Mouse (Mus musculus) limb, embryonic 14.5 days (tissue): Measurements from ENCODE around the gene Tmem229b. TPM values are rescaled to one million over a fixed set of nuclear protein-coding genes. Genes with fewer than 3 reads are reported as not detected.
"Not testable (repeated sequence)": the region's sequence is repeated elsewhere in the genome, so short reads cannot be mapped to it uniquely, and the experiment has no call there.

ENCODE experiments used
- ATAC-seq: fragments of 200-750 bp; cut with Nextera tagmentation; 2 replicates; pipeline ENCODE4 v1.8.0; 2017; ENCODE audit warnings: low read depth, moderate number of reproducible peaks, moderate TSS enrichment; ENCODE audit not compliant: low FRiP score
- DNase-seq: peaks from one replicate; pipeline ENCODE4 v3.0.0-alpha.2; 2015; ENCODE audit warnings: low spot score
- H3K27ac ChIP-seq: fragments of 300-500 bp; sonication (generic); replicated peaks from 2 replicates; pipeline ENCODE4 v1.5.1; 2014; ENCODE audit warnings: low read depth, mild to moderate bottlenecking, low read length, moderate library complexity, mixed read lengths
- H3K27me3 ChIP-seq: fragments of 300-500 bp; sonication (generic); 2 replicates; pipeline ENCODE4 v1.6.1; 2014; ENCODE audit warnings: low read length, mixed read lengths; ENCODE audit not compliant: control insufficient read depth, insufficient read depth
- H3K36me3 ChIP-seq: fragments of 300-500 bp; sonication (generic); 2 replicates; pipeline ENCODE4 v1.6.1; 2014; ENCODE audit warnings: mild to moderate bottlenecking, low read length, moderate library complexity, mixed read lengths; ENCODE audit not compliant: control insufficient read depth, insufficient read depth
- H3K4me1 ChIP-seq: fragments of 300-500 bp; sonication (generic); 2 replicates; pipeline ENCODE4 v1.6.1; 2014; ENCODE audit warnings: antibody characterized with exemption, low read length, mixed read lengths; ENCODE audit not compliant: control insufficient read depth, insufficient read depth
- H3K4me2 ChIP-seq: fragments of 300-500 bp; sonication (generic); replicated peaks from 2 replicates; pipeline ENCODE4 v1.6.1; 2014; ENCODE audit warnings: low read depth, mild to moderate bottlenecking, low read length, moderate library complexity; ENCODE audit not compliant: severe bottlenecking
- H3K4me3 ChIP-seq: fragments of 300-500 bp; sonication (generic); replicated peaks from 2 replicates; pipeline ENCODE4 v1.5.1; 2014; ENCODE audit warnings: low read length
- H3K9ac ChIP-seq: fragments of 300-500 bp; sonication (generic); 2 replicates; pipeline ENCODE4 v1.6.1; 2014; ENCODE audit warnings: mild to moderate bottlenecking, low read depth, low read length, moderate library complexity; ENCODE audit not compliant: severe bottlenecking
- H3K9me3 ChIP-seq: fragments of 300-500 bp; sonication (generic); 2 replicates; pipeline ENCODE4 v1.6.1; 2016; ENCODE audit warnings: low read length; ENCODE audit not compliant: control insufficient read depth
- POLR2A ChIP-seq: fragments of 200-500 bp; IDR thresholded peaks from 2 replicates; pipeline ENCODE4 v1.8.0; 2012; ENCODE audit warnings: inconsistent platforms, mild to moderate bottlenecking, moderate library complexity, borderline replicate concordance; ENCODE audit not compliant: insufficient read depth, insufficient read length; ENCODE audit errors: extremely low read depth
- WGBS: fragments of 180-500 bp; shearing (Covaris S2); extraction: QIAGEN DNeasy Blood & Tissue Kit; methylation state at CpG from one replicate; pipeline ENCODE4 v1.1.7; 2014; 5-methylcytosine and 5-hydroxymethylcytosine counted together
- polyA plus RNA-seq, 2 experiments: library from polyadenylated mRNA; depleted of rRNA in 1 of 2; stranded (reverse) in 1 of 2; unstranded in 1 of 2; fragments of >200 nt; fragmentation: Nextera tagmentation in 1 of 2; extraction: Ambion mirVana in 1 of 2; gene quantifications; 2 replicates each; pipeline versions ENCODE4 v1.2.1 to v1.2.3; 2012 to 2014

Gene Tmem229b
- polyA plus RNA-seq, 2 experiments = 7.3 to 7.4 TPM

- H3K36me3 ChIP-seq = no peaks in the 10 kb centered on the region
- H3K4me1 ChIP-seq = no peaks in the 10 kb centered on the region
- H3K9ac ChIP-seq = no peak overlapping the region
- ATAC-seq (no peak), DNase-seq (no peak)
- TF ChIP-seq POLR2A = no peak
- no peaks in the 10 kb centered on the region for H3K27me3 ChIP-seq
- no peak overlapping the region for H3K27ac ChIP-seq
- H3K4me2 ChIP-seq = no peak overlapping the region
- H3K9me3 ChIP-seq = no peaks in the 10 kb centered on the region
- 61% methylated on average over 2 of the region's 2 CpGs for WGBS
- H3K4me3 ChIP-seq = no peak overlapping the region
Observed at GRCm38 (mm10) chr12:78971649-78972048, 35.8 kb downstream of the Tmem229b start.

DNA sequence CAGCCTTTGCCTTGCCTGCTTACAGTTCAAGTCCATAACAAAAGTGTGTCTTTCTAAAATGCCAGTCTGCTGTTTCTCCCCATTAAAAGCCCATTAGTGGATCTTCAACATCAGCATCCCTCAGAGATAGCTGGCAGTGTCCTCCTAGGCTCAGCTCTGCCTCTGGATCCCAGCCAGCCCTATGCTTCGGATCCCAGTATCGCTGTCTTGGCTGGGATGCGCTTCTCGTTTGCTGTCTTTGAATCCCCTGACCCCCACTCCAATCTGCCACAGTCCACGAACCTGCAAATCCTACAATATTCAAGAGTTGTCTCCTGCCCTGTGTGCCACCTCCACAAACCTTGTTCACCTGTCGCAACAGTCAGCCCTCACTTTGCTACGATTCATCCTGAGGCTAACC is 36.7 kb downstream of the Tmem229b start:
- Histone ChIP-seq H3K4me3 (no peak overlapping the region), H3K27ac (no peak overlapping the region), H3K9ac (no peak overlapping the region), H3K27me3 (no peaks in the 10 kb centered on the region), H3K4me1 (no peaks in the 10 kb centered on the region), H3K36me3 (no peaks in the 10 kb centered on the region), H3K4me2 (no peak overlapping the region), H3K9me3 (no peaks in the 10 kb centered on the region)
- ATAC-seq = no peak
- WGBS = 87% methylated on average over 7 of the region's 7 CpGs
- no peak for DNase-seq
- no peak for TF ChIP-seq POLR2A

DNA sequence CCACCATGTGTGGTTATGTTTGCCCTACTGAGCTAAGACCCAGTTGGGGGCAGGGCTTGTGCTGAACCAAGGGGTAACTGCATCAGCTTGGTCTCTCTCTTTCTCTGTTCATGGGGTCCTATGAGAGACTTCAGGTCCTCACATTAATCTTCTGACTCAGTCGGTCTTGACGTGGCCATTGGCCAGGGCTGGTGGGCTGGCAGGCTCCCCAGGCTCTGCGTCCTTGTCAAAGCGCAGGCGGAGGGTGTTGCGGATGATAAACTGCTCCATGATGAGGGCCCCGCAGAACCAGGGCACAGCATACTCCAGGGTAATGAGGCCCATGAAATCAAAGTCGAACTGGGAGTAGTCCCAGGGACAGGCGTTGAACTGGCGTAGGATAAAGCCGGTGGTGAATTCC is 42.9 kb downstream of the Tmem229b start:
- not testable (repeated sequence) for ATAC-seq, DNase-seq, H3K4me3 ChIP-seq, H3K9ac ChIP-seq, H3K27ac ChIP-seq, H3K9me3 ChIP-seq, H3K36me3 ChIP-seq, H3K27me3 ChIP-seq, H3K4me1 ChIP-seq, H3K4me2 ChIP-seq
- WGBS = 83% methylated on average over 9 of the region's 11 CpGs

GRCm38 (mm10) chr12:78956405-78956804 is 51.0 kb downstream of the Tmem229b start:
- H3K4me2 ChIP-seq = no peak overlapping the region
- 82% methylated on average over 4 of the region's 4 CpGs for WGBS

GRCm38 (mm10) chr12:78952484-78952883 is 54.9 kb downstream of the Tmem229b start:
- Histone ChIP-seq H3K27ac (no peak overlapping the region), H3K4me3 (no peak overlapping the region), H3K27me3 (no peaks in the 10 kb centered on the region), H3K9me3 (no peaks in the 10 kb centered on the region), H3K4me1 (no peaks in the 10 kb centered on the region), H3K4me2 (no peak overlapping the region), H3K36me3 (no peaks in the 10 kb centered on the region), H3K9ac (no peak overlapping the region)
- no peak for ATAC-seq
- no peak for DNase-seq
- no peak for TF ChIP-seq POLR2A
- 43% methylated on average over 3 of the region's 3 CpGs for WGBS

More at GRCm38 (mm10) chr12:78956405-78956804, 51.0 kb downstream of the Tmem229b start:
- no peak for DNase-seq
- ATAC-seq = no peak
- TF ChIP-seq POLR2A = no peak
- H3K27ac ChIP-seq = no peak overlapping the region
- H3K4me3 ChIP-seq = no peak overlapping the region
- H3K9me3 ChIP-seq = no peaks in the 10 kb centered on the region
- no peak overlapping the region for H3K9ac ChIP-seq
- no peaks in the 10 kb centered on the region for H3K36me3 ChIP-seq
- H3K27me3 ChIP-seq = no peaks in the 10 kb centered on the region
- no peaks in the 10 kb centered on the region for H3K4me1 ChIP-seq

DNA sequence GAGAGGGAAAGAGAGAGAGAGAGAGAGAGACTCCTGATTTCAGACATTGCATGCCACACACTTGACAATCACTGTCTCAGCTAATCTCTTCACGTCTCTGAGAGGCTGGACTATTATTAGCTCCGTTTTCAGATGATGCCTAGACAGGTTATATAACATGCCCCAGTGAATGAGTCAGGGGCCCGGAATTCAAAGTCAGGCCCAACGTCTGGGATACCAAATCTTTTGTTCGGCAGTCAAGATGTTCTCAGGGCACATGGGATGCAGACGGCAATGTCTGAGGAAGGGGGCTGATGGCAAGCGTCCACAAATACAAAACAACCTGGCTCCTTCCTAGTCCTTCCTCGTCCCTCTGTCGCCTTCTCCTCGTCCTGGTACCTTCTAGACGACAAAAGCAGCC is 55.4 kb downstream of the Tmem229b start:
- ATAC-seq = no peak
- WGBS = 64% methylated on average over 11 of the region's 11 CpGs
- no peak for TF ChIP-seq POLR2A

More for the DNA sequence above, 55.4 kb downstream of the Tmem229b start:
- Histone ChIP-seq H3K9me3 (no peaks in the 10 kb centered on the region), H3K27me3 (no peaks in the 10 kb centered on the region), H3K27ac (no peak overlapping the region), H3K4me2 (no peak overlapping the region), H3K36me3 (no peaks in the 10 kb centered on the region), H3K4me3 (no peak overlapping the region), H3K9ac (no peak overlapping the region), H3K4me1 (no peaks in the 10 kb centered on the region)
- no peak for DNase-seq
